Mouse (Mus musculus): ENCODE measurements around the gene Cyp3a11. TPM values are rescaled to one million over a fixed set of nuclear protein-coding genes. Genes with fewer than 3 reads are reported as not detected.
"Not testable (repeated sequence)": the region's sequence is repeated elsewhere in the genome, so short reads cannot be mapped to it uniquely, and the experiment has no call there.

The Cyp3a11 gene
- not detected in 2 replicates for polyA plus RNA-seq (2012; rRNA removed)

DNA sequence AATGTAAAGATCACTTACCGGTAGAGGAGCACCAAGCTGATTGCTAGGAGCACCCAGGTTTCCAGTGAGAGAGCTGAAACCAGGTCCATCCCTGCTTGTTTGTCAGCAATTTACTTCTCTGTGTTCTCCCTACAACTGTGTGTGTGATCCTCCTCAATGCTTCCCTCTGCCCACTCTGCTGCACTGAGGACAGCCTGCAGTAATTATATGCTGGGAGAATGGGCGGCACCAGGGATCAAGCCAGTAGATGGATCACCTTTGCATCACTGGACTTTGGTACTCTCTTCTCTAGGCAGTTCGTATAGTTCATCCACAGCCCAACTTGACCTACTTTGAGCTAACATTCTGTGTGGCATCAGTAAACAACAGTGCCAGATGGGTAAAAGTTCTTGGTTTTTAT, at the start of gene Cyp3a11:
Cyp3a11 (minus strand) TSS at position 277 of the 400 bp plus-strand sequence.
- no peak for DNase-seq (ENCODE audit: low spot score)

GRCm38 (mm10) chr5:145912912-145913311, 33.1 kb upstream of the Cyp3a11 start:
- no peak for DNase-seq (ENCODE audit: low spot score)

- no peak for DNase-seq (ENCODE audit: low spot score)
Measured at GRCm38 (mm10) chr5:145911781-145912180, 32.0 kb upstream of the Cyp3a11 start.

GRCm38 (mm10) chr5:145906937-145907336, 27.2 kb upstream of the Cyp3a11 start:
- DNase-seq (ENCODE audit: low spot score) = not testable (repeated sequence)

GRCm38 (mm10) chr5:145904535-145904934, 24.8 kb upstream of the Cyp3a11 start:
- DNase-seq (ENCODE audit: low spot score) = no peak

DNA sequence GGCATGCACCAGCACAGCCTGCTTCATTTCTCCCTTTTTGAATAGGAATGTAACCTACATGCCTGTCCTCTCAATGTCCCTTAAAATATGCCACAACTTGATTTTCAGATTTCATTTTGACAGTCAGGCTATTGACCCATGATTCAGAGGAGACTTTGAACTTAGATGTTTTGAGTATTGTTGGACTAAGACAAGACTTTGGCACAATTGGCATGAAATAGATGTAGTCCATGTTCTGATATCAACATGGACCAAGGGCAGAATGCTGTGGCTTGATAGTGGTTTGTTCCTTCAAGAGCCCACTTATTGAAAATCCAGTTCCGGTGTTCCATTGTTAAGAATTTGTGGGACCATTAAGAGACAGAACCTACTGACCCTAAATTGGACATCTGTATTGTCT, 23.6 kb upstream of the Cyp3a11 start:
- no peak for DNase-seq (ENCODE audit: low spot score)

GRCm38 (mm10) chr5:145900436-145900990, 20.7 kb upstream of the Cyp3a11 start:
- DNase-seq (ENCODE audit: low spot score) = no peak

DNA sequence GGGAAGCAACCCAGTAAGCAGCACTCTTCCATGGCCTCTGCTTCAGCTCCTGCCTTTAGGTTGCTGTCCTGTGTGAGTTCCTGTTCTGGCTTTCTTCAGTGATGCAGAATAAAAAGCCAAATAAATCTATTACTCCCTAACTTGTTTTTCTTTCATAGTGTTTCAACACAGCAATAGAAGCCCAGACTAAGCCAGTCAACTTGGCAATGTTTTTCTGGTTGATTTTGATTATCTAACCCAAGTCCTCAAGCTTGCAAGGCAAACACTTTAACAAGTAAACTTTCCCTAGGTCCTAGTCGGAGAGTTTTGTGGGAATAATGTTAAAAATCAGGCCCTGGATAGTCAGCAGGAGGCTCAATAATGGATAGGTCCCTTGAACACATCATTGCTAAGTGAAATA, 17.5 kb upstream of the Cyp3a11 start:
- no peak for DNase-seq (ENCODE audit: low spot score)

GRCm38 (mm10) chr5:145881207-145881606, 1.4 kb upstream of the Cyp3a11 start:
- DNase-seq (ENCODE audit: low spot score) = no peak

DNA sequence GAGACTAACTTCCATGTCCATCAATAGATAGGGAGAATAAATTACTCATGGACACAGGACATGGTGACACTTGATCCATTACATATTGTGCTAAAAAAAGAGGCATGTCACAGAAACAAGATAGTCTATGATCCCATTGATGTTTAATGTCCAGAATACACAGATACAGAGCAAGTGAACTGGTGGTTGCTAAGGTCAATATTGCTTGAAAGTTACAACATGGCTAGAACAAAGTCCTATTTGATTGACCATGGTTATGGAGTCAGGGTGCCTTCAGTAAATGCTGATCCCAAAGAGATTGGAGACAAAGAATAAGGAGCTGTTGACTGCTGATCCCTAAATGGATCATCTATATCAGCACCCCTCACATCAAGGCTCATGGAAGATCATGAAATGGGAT, 12.3 kb downstream of the Cyp3a11 start:
- DNase-seq (ENCODE audit: low spot score) = not testable (repeated sequence)

GRCm38 (mm10) chr5:145805796-145806195, 74.0 kb downstream of the Cyp3a11 start, which contains the start of gene Cyp3a44:
Gene Cyp3a44, minus strand, starts transcription at chr5:145805874.
- not testable (repeated sequence) for DNase-seq (ENCODE audit: low spot score)

Other genes with a start within 250 kb of the Cyp3a11 start
- gene Cyp3a41a, start 159.8 kb downstream of the Cyp3a11 start, polyA plus RNA-seq (2012; rRNA removed) = not detected in 2 replicates
- gene Cyp3a44, start 74.1 kb downstream of the Cyp3a11 start, polyA plus RNA-seq (2012; rRNA removed) = not detected in 2 replicates
- gene Cyp3a25, start 129.7 kb upstream of the Cyp3a11 start, polyA plus RNA-seq (2012; rRNA removed) = not detected in 2 replicates
- not detected in 2 replicates for gene Cyp3a59, start 199.3 kb upstream of the Cyp3a11 start, polyA plus RNA-seq (2012; rRNA removed)